Mouse (Mus musculus) liver, embryonic 15.5 days (tissue): ENCODE results near the gene Vmn2r88. TPM values are rescaled to one million over a fixed set of nuclear protein-coding genes. Genes with fewer than 3 reads are reported as not detected.
"Not testable (repeated sequence)": the region's sequence is repeated elsewhere in the genome, so short reads cannot be mapped to it uniquely, and the experiment has no call there.

Experiments used
- ATAC-seq: fragments of 200-750 bp; cut with Nextera tagmentation; 2 replicates; pipeline ENCODE4 v1.8.0; 2017; ENCODE audit warnings: moderate number of reproducible peaks, mild to moderate bottlenecking, moderate library complexity; ENCODE audit not compliant: insufficient read depth
- H3K27ac ChIP-seq: fragments of 300-500 bp; sonication (generic); replicated peaks from 2 replicates; pipeline ENCODE4 v1.5.1; 2015; ENCODE audit warnings: mild to moderate bottlenecking, inconsistent platforms
- H3K27me3 ChIP-seq: fragments of 300-500 bp; sonication (generic); 2 replicates; pipeline ENCODE4 v1.6.1; 2015; ENCODE audit warnings: mild to moderate bottlenecking, inconsistent platforms
- H3K36me3 ChIP-seq: fragments of 300-500 bp; sonication (generic); replicated peaks from 2 replicates; pipeline ENCODE4 v1.6.1; 2015; ENCODE audit warnings: moderate library complexity, mild to moderate bottlenecking, inconsistent platforms
- H3K4me1 ChIP-seq: fragments of 300-500 bp; sonication (generic); replicated peaks from 2 replicates; pipeline ENCODE4 v1.6.1; 2015; ENCODE audit warnings: inconsistent platforms
- H3K4me2 ChIP-seq: fragments of 300-500 bp; sonication (generic); 2 replicates; pipeline ENCODE4 v1.6.1; 2015; ENCODE audit warnings: moderate library complexity, mild to moderate bottlenecking, inconsistent platforms
- H3K4me3 ChIP-seq: fragments of 300-500 bp; sonication (generic); replicated peaks from 2 replicates; pipeline ENCODE4 v1.5.1; 2015; ENCODE audit warnings: mild to moderate bottlenecking, inconsistent platforms
- H3K9ac ChIP-seq: fragments of 300-500 bp; sonication (generic); 2 replicates; pipeline ENCODE4 v1.6.1; 2015; ENCODE audit warnings: moderate library complexity, mild to moderate bottlenecking, inconsistent platforms
- H3K9me3 ChIP-seq: fragments of 300-500 bp; sonication (generic); replicated peaks from 2 replicates; pipeline ENCODE4 v1.6.1; 2016; ENCODE audit warnings: inconsistent platforms
- WGBS: fragments of 180-500 bp; shearing (Covaris S2); methylation state at CpG from one replicate; pipeline ENCODE4 v1.1.7; 2015; ENCODE audit warnings: mixed read lengths; ENCODE audit not compliant: insufficient replicate concordance; 5-methylcytosine and 5-hydroxymethylcytosine counted together
- polyA plus RNA-seq: library from polyadenylated mRNA; unstranded; fragments of >200 nt; fragmentation: Nextera tagmentation; extraction: Ambion mirVana; gene quantifications from 2 replicates; pipeline ENCODE4 v1.2.1, GENCODE M21; 2015

Vmn2r88 gene
- polyA plus RNA-seq, 1 experiment from 2014 or later, result not detected

DNA sequence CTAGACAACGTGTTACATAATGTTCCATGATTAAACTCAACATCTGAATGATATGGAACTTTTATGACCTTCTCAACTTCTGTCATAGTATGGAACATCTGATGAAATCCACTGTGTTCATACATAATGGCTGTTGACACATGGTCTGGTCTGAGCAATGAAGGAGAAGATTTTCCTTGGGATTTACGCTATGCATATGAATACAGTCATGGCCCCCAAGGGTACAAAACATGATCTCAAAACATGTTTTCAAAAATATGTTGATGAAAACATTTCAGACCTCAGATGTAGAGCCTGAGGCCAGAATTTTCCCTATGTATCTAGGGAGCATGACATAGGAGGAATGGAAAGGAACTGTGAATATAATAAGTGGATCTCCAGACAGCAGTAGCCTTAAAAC lies 40.9 kb downstream of the Vmn2r88 start, which contains the start of gene Vmn2r89:
Gene Vmn2r89, plus strand, starts transcription at position 301 of the 400 bp plus-strand sequence.
- not testable (repeated sequence) for H3K4me3 ChIP-seq, H3K9me3 ChIP-seq, H3K36me3 ChIP-seq, H3K9ac ChIP-seq, H3K4me1 ChIP-seq, ATAC-seq, H3K4me2 ChIP-seq, H3K27ac ChIP-seq, H3K27me3 ChIP-seq
- WGBS, result 56% methylated on average over 2 of the region's 2 CpGs

Other genes with a start within 250 kb of the Vmn2r88 start
- gene Rnase2b, start 248.6 kb upstream of the Vmn2r88 start, polyA plus RNA-seq, result not detected in 2 replicates
- gene Ang2, start 211.7 kb upstream of the Vmn2r88 start, polyA plus RNA-seq, result not detected in 2 replicates
- gene Ear14, start 207.4 kb upstream of the Vmn2r88 start, polyA plus RNA-seq, result not detected in 2 replicates
- not detected in 2 replicates for gene Rnase2a, start 154.7 kb upstream of the Vmn2r88 start, polyA plus RNA-seq
- gene Gm7247, start 49.1 kb upstream of the Vmn2r88 start, polyA plus RNA-seq, result not detected in 2 replicates
- gene Vmn2r89, start 41.0 kb downstream of the Vmn2r88 start, polyA plus RNA-seq, result not detected in 2 replicates
- gene Gm5622, start 142.0 kb downstream of the Vmn2r88 start, polyA plus RNA-seq, result 0.09 and 0.13 TPM in 2 replicates
- gene Gm17175, start 163.2 kb downstream of the Vmn2r88 start, polyA plus RNA-seq, result not detected in 2 replicates
- gene Gm17174, start 181.3 kb downstream of the Vmn2r88 start, polyA plus RNA-seq, result not detected in 2 replicates
- not detected in 2 replicates for gene Gm17078, start 200.5 kb downstream of the Vmn2r88 start, polyA plus RNA-seq
- not detected in 2 replicates for gene Gm4181, start 224.8 kb downstream of the Vmn2r88 start, polyA plus RNA-seq